Mouse (Mus musculus): ENCODE results near the gene Rps19. TPM values are rescaled to one million over a fixed set of nuclear protein-coding genes. Genes with fewer than 3 reads are reported as not detected.

Rps19 gene
- polyA plus RNA-seq, 1 experiment: 421 TPM

DNA sequence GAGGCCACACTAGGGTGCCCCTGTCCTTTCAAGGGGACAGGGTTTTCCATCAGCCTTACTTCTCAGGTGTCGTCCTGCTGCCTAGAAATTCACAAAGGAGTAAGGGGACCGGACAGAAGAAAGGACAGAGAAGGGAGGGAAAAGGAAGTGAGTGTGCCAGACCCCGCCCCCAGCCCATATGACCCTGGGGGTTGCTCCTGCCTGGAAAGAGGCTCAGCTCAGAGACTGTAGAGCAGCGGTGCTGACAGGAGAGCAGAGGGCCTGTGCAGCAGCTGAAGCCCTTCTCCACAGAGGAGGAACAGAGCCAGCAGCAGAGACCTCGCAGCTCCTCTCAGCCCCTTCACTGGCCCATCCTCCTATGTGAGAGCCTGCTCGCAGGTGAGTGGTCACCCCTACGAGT lies 30.5 kb upstream of the Rps19 start:
- H3K4me1 ChIP-seq (ENCODE audit: control insufficient read depth, insufficient read depth, insufficient read length, low read length): peaks cover 2% of the 10 kb centered on the region; the same call in 1 of the 2 replicates
- H3K27ac ChIP-seq (ENCODE audit: insufficient read depth, low read depth, low read length): no peak overlapping the region
- WGBS: 47% methylated on average over 7 of the region's 7 CpGs
- no peak for TF ChIP-seq POLR2A (IDR thresholded peaks at IDR 0.05; ENCODE audit: low read depth, low read length)
- no peak overlapping the region for H3K4me3 ChIP-seq (ENCODE audit: low read depth, low read length)
- H3K27me3 ChIP-seq (ENCODE audit: control insufficient read depth, insufficient read depth, low read length): no peaks in the 10 kb centered on the region
- H3K36me3 ChIP-seq (ENCODE audit: control insufficient read depth, insufficient read depth, low read length): no peaks in the 10 kb centered on the region

DNA sequence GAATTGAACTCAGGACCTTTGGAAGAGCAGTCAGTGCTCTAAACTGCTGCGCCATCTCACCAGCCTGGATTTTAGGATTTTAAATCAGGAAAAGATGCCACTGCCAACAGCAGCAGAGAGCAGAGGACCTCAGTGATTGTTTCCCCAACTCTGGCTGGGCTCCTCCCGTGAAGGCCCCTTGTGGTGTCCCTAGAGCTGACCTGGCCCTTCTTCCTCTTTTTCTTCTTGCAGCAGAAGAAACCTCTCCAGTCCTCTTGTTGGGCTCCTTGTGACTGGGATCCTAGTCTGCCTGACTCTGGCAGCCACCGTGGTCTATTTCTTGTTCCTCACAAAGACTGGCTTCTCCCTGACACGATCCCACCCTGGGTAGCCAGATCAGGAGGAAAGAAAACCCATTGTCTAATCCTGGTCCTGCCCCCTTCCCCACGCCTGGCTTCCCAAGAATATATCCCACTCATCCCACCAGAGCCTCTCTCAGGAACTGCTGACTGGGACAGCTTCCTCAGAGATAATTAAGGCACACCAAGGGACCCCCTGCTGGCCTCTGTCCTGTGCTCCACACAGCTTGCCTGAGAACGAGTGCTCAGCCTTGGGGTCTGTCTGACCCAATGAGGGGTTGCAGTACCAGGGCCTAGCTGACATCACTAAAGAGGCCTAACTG lies 27.6 kb upstream of the Rps19 start:
- H3K4me3 ChIP-seq (ENCODE audit: low read depth, low read length): no peak overlapping the region
- no peak overlapping the region for H3K27ac ChIP-seq (ENCODE audit: insufficient read depth, low read depth, low read length)
- no peak for TF ChIP-seq POLR2A (IDR thresholded peaks at IDR 0.05; ENCODE audit: low read depth, low read length)
- TF ChIP-seq CTCF (IDR thresholded peaks at IDR 0.05; ENCODE audit: extremely low read depth, insufficient read length, insufficient replicate concordance, low read depth, low read length): no peak
- no peaks in the 10 kb centered on the region for H3K36me3 ChIP-seq (ENCODE audit: control insufficient read depth, insufficient read depth, low read length)
- H3K27me3 ChIP-seq (ENCODE audit: control insufficient read depth, insufficient read depth, low read length): no peaks in the 10 kb centered on the region
- WGBS: 53% methylated on average over 6 of the region's 6 CpGs
- H3K4me1 ChIP-seq (ENCODE audit: control insufficient read depth, insufficient read depth, insufficient read length, low read length): no peaks in the 10 kb centered on the region

DNA sequence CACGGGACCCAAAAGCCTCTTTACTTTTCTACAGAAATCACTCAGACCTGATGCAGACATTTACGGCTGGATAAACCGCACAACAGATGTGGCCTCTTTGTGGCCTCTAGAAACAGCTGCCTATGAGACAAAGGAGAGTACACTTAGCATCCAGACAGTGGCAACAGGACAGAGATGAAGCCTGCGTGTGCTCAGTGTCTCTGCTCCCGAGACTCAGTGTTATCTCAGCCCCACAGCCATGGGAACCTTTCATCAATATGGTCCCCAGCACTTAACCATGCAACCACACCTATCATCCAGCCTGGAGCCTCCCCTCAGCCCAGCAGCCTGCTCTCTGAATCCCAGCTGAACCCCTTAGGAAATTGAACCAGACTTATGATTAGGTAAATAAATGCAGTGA lies 24.9 kb upstream of the Rps19 start:
- H3K27ac ChIP-seq (ENCODE audit: insufficient read depth, low read depth, low read length): no peak overlapping the region
- 68% methylated on average over 5 of the region's 5 CpGs for WGBS
- no peaks in the 10 kb centered on the region for H3K27me3 ChIP-seq (ENCODE audit: control insufficient read depth, insufficient read depth, low read length)
- no peak overlapping the region for H3K4me3 ChIP-seq (ENCODE audit: low read depth, low read length)
- no peaks in the 10 kb centered on the region for H3K4me1 ChIP-seq (ENCODE audit: control insufficient read depth, insufficient read depth, insufficient read length, low read length)
- no peak for TF ChIP-seq POLR2A (IDR thresholded peaks at IDR 0.05; ENCODE audit: low read depth, low read length)
- no peak for TF ChIP-seq CTCF (IDR thresholded peaks at IDR 0.05; ENCODE audit: extremely low read depth, insufficient read length, insufficient replicate concordance, low read depth, low read length)
- H3K36me3 ChIP-seq (ENCODE audit: control insufficient read depth, insufficient read depth, low read length): no peaks in the 10 kb centered on the region

DNA sequence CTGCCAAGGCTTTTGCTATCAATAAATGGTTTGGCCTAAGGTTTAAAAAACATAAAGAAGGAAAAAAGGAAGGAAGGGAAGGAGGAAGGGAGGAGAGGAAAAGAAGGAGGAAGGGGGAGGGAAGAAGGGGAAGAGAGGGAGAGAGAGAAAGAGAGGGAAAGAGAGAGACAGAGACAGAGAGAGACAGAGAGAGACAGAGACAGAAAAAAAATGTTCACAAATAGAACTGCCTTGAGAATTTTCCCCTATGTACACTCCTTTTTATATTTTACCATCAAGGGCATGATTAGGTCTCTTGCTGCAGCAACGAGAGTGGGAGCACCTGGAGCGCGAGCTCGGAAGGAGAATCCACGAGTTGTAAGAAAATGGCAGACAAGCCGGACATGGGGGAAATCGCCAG lies 22.3 kb upstream of the Rps19 start, which contains the start of gene Gm9844:
Gene Gm9844 (plus strand): TSS at position 301 of the 400 bp plus-strand sequence.
- Histone ChIP-seq H3K27ac (ENCODE audit: insufficient read depth, low read depth, low read length) (no peak within 1 kb of the TSS), H3K4me3 (ENCODE audit: low read depth, low read length) (no peak within 1 kb of the TSS), H3K4me1 (ENCODE audit: control insufficient read depth, insufficient read depth, insufficient read length, low read length) (no peaks in the 10 kb centered on the region), H3K27me3 (ENCODE audit: control insufficient read depth, insufficient read depth, low read length) (no peaks in the 10 kb centered on the region), H3K36me3 (ENCODE audit: control insufficient read depth, insufficient read depth, low read length) (no peaks in the 10 kb centered on the region)
- WGBS: 80% methylated on average over 7 of the region's 7 CpGs
- TF ChIP-seq POLR2A (IDR thresholded peaks at IDR 0.05; ENCODE audit: low read depth, low read length): no peak
- no peak for TF ChIP-seq CTCF (IDR thresholded peaks at IDR 0.05; ENCODE audit: extremely low read depth, insufficient read length, insufficient replicate concordance, low read depth, low read length)

DNA sequence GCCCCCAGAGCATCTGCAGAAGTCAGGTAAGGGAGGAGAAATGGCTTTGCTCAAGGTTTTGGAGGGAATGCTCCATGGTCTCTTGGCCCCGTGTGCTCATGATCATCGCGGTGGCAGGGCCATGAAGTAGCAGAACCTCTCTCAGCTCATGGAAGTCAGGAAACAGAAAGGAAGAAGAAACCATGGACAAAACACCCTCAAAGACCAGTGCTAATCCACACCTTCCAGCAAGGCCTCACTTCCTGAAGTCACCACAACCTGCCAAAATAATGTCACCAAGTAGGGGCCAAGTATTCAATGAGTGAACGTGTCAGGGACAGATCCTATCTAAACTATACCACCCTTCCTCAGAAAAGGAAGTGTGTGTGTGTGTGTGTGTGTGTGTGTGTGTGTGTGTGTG lies 21.3 kb upstream of the Rps19 start:
- 67% methylated on average over 4 of the region's 4 CpGs for WGBS
- TF ChIP-seq POLR2A (IDR thresholded peaks at IDR 0.05; ENCODE audit: low read depth, low read length) (no peak), CTCF (IDR thresholded peaks at IDR 0.05; ENCODE audit: extremely low read depth, insufficient read length, insufficient replicate concordance, low read depth, low read length) (no peak)

DNA sequence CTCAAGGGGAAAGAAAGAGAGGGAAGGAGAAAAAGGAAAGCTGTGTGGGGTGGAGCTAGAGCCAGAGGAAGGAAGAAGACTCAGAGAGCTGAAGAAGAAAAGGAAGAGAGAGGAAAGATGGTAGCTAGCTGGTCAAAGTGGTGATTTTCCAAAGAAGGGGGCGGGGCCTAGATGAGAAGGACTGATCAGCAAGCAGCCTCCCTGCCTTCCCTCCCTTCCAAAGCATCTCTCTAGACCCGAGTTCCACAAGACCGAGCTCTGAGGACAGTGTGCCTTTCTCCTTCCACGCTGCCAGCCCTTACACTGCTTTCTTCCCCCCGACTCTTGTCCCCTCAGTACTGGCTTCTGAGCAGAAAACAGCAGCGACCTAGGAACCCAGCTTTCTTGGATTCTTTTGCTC lies 20.0 kb upstream of the Rps19 start:
- Histone ChIP-seq H3K27me3 (ENCODE audit: control insufficient read depth, insufficient read depth, low read length) (no peaks in the 10 kb centered on the region), H3K4me3 (ENCODE audit: low read depth, low read length) (no peak overlapping the region), H3K36me3 (ENCODE audit: control insufficient read depth, insufficient read depth, low read length) (no peaks in the 10 kb centered on the region), H3K4me1 (ENCODE audit: control insufficient read depth, insufficient read depth, insufficient read length, low read length) (no peaks in the 10 kb centered on the region), H3K27ac (ENCODE audit: insufficient read depth, low read depth, low read length) (no peak overlapping the region)
- 32% methylated on average over 6 of the region's 6 CpGs for WGBS
- no peak for TF ChIP-seq CTCF (IDR thresholded peaks at IDR 0.05; ENCODE audit: extremely low read depth, insufficient read length, insufficient replicate concordance, low read depth, low read length)
- no peak for TF ChIP-seq POLR2A (IDR thresholded peaks at IDR 0.05; ENCODE audit: low read depth, low read length)

More for the DNA sequence above, 21.3 kb upstream of the Rps19 start:
- H3K27me3 ChIP-seq (ENCODE audit: control insufficient read depth, insufficient read depth, low read length): no peaks in the 10 kb centered on the region
- no peaks in the 10 kb centered on the region for H3K4me1 ChIP-seq (ENCODE audit: control insufficient read depth, insufficient read depth, insufficient read length, low read length)
- H3K36me3 ChIP-seq (ENCODE audit: control insufficient read depth, insufficient read depth, low read length): no peaks in the 10 kb centered on the region
- no peak overlapping the region for H3K4me3 ChIP-seq (ENCODE audit: low read depth, low read length)
- no peak overlapping the region for H3K27ac ChIP-seq (ENCODE audit: insufficient read depth, low read depth, low read length)

DNA sequence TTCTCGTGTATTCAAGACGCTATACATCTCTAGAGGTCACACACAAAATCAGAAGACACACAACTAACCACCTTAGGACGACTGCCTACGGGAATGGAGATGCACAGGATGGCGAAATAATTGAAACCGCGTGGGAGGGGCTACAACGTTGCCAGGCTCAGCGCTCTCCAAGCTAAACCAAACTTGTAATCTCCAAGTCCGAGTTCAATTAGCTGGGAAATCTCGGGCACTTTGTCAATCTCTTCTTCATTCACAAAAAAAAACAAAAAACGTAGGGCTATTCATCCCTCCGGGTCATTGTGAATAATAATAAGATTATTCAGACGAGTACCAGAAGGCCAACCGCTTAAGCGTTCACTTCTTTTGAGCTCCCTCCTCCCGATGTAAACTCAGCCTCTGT lies 15.1 kb upstream of the Rps19 start:
- TF ChIP-seq POLR2A (IDR thresholded peaks at IDR 0.05; ENCODE audit: low read depth, low read length): no peak
- Histone ChIP-seq H3K27ac (ENCODE audit: insufficient read depth, low read depth, low read length) (no peak overlapping the region), H3K27me3 (ENCODE audit: control insufficient read depth, insufficient read depth, low read length) (peaks cover 4% of the 10 kb centered on the region), H3K36me3 (ENCODE audit: control insufficient read depth, insufficient read depth, low read length) (no peaks in the 10 kb centered on the region), H3K4me3 (ENCODE audit: low read depth, low read length) (no peak overlapping the region), H3K4me1 (ENCODE audit: control insufficient read depth, insufficient read depth, insufficient read length, low read length) (no peaks in the 10 kb centered on the region)
- WGBS: 66% methylated on average over 17 of the region's 17 CpGs
